Mouse (Mus musculus) CH12.LX (cell line): ENCODE measurements at regions not wholly inside any gene's neighbourhood (a gene's known extent, or its start where the extent isn't known, plus 50 kb on each side); places are given as distances from the start of the nearest gene placed in this dataset.

Source experiments
- DNase-seq: peaks from one replicate; pipeline ENCODE4 v3.0.0-alpha.2; 2013; ENCODE audit errors: extremely low read depth
- H3K27ac ChIP-seq: 2 replicates; pipeline ENCODE4 v1.5.1; 2012; ENCODE audit warnings: low read depth, mild to moderate bottlenecking, control low read depth, moderate library complexity; ENCODE audit not compliant: insufficient read depth
- H3K27me3 ChIP-seq: replicated peaks from 2 replicates; pipeline ENCODE3; 2012; ENCODE audit warnings: inconsistent platforms
- H3K36me3 ChIP-seq, 2 experiments: replicated peaks in 1 of 2; 2 replicates each; pipeline versions ENCODE3 to v1.6.1; 2012; ENCODE audit warnings: inconsistent platforms in 1 of 2, low read length in 1 of 2, mild to moderate bottlenecking in 1 of 2, mixed read lengths in 1 of 2, moderate library complexity in 1 of 2; ENCODE audit not compliant: control insufficient read depth in 1 of 2, insufficient read depth in 1 of 2
- H3K4me1 ChIP-seq, 2 experiments: 2 replicates each; pipeline ENCODE4 v1.6.1; 2012; ENCODE audit warnings: inconsistent platforms in 1 of 2, moderate library complexity in 1 of 2; ENCODE audit not compliant: insufficient read depth in 2 of 2, control insufficient read depth in 1 of 2
- H3K4me2 ChIP-seq: 2 replicates; pipeline ENCODE4 v1.6.1; 2012; ENCODE audit warnings: low read depth, mild to moderate bottlenecking, control low read depth; ENCODE audit not compliant: poor library complexity, insufficient read depth, severe bottlenecking
- H3K4me3 ChIP-seq, 3 experiments: fragments of 150-350 bp in 1 of 3; sonication (generic) in 1 of 3; replicated peaks in 1 of 3; 2 replicates each; pipeline versions ENCODE3 to v1.5.1; 2011 to 2012; ENCODE audit warnings: low read depth in 2 of 3, low read length in 2 of 3, mild to moderate bottlenecking in 2 of 3, moderate library complexity in 2 of 3, control low read depth in 1 of 3, improper control_type of control experiment in 1 of 3, inconsistent platforms in 1 of 3, mixed read lengths in 1 of 3; ENCODE audit not compliant: poor library complexity in 1 of 3
- H3K79me2 ChIP-seq: replicated peaks from 2 replicates; pipeline ENCODE4 v1.6.1; 2012; ENCODE audit warnings: mild to moderate bottlenecking, moderate library complexity; ENCODE audit not compliant: control insufficient read depth, poor library complexity, insufficient read depth, severe bottlenecking; ENCODE audit errors: extremely low read depth
- H3K9ac ChIP-seq: 2 replicates; pipeline ENCODE4 v1.6.1; 2012; ENCODE audit warnings: low read depth, mild to moderate bottlenecking, control low read depth, moderate library complexity; ENCODE audit not compliant: insufficient read depth
- H3K9me3 ChIP-seq: replicated peaks from 2 replicates; pipeline ENCODE3; 2012; ENCODE audit warnings: low read length, inconsistent platforms, mixed read lengths
- CHD2 ChIP-seq: IDR thresholded peaks from 2 replicates; pipeline ENCODE4 v1.6.1; 2011; ENCODE audit warnings: low read length, improper control_type of control experiment
- CTCF ChIP-seq, 2 experiments: IDR thresholded peaks in 1 of 2; conservative IDR thresholded peaks in 1 of 2; 2 replicates each; pipeline ENCODE4 v1.5.1; 2011 to 2012; ENCODE audit warnings: low read depth in 2 of 2, low read length in 2 of 2, improper control_type of control experiment in 1 of 2, inconsistent platforms in 1 of 2, mild to moderate bottlenecking in 1 of 2, moderate library complexity in 1 of 2
- E2F4 ChIP-seq: IDR thresholded peaks from 2 replicates; pipeline ENCODE4 v1.6.1; 2011; ENCODE audit warnings: low read depth, low read length, improper control_type of control experiment; ENCODE audit not compliant: insufficient replicate concordance
- ELF1 ChIP-seq: IDR thresholded peaks from 2 replicates; pipeline ENCODE4 v1.6.1; 2014; ENCODE audit warnings: low read depth, mild to moderate bottlenecking, inconsistent platforms, low read length, improper control_type of control experiment
- GABPA ChIP-seq: IDR thresholded peaks from 2 replicates; pipeline ENCODE4 v1.6.1; 2012; ENCODE audit warnings: low read depth, low read length, improper control_type of control experiment, inconsistent platforms; ENCODE audit not compliant: insufficient replicate concordance
- IRF4 ChIP-seq: IDR thresholded peaks from 2 replicates; pipeline ENCODE4 v1.6.1; 2014; ENCODE audit warnings: low read depth, mild to moderate bottlenecking, inconsistent platforms, low read length, improper control_type of control experiment
- JUN ChIP-seq: IDR thresholded peaks from 2 replicates; pipeline ENCODE4 v1.6.1; 2011; ENCODE audit warnings: low read depth, mild to moderate bottlenecking, low read length, improper control_type of control experiment, moderate library complexity; ENCODE audit not compliant: insufficient read depth
- JUND ChIP-seq: conservative IDR thresholded peaks from 2 replicates; pipeline ENCODE4 v1.6.1; 2011; ENCODE audit warnings: low read depth, low read length, improper control_type of control experiment
- KAT2A ChIP-seq: IDR thresholded peaks from 2 replicates; pipeline ENCODE4 v1.6.1; 2012; ENCODE audit warnings: low read length, improper control_type of control experiment, inconsistent platforms; ENCODE audit not compliant: insufficient replicate concordance
- MAFK ChIP-seq: IDR thresholded peaks from 2 replicates; pipeline ENCODE4 v1.6.1; 2011; ENCODE audit warnings: low read length, improper control_type of control experiment; ENCODE audit not compliant: insufficient replicate concordance
- MEF2A ChIP-seq: IDR thresholded peaks from 2 replicates; pipeline ENCODE4 v1.6.1; 2014; ENCODE audit warnings: low read depth, mild to moderate bottlenecking, inconsistent platforms, low read length, improper control_type of control experiment, borderline replicate concordance
- MXI1 ChIP-seq: IDR thresholded peaks from 2 replicates; pipeline ENCODE4 v1.6.1; 2011; ENCODE audit warnings: mild to moderate bottlenecking, low read depth, low read length, improper control_type of control experiment
- MYC ChIP-seq: IDR thresholded peaks from 2 replicates; pipeline ENCODE4 v1.6.1; 2011; ENCODE audit warnings: low read depth, mild to moderate bottlenecking, improper control_type of control experiment, low read length
- NELFE ChIP-seq: IDR thresholded peaks from 2 replicates; pipeline ENCODE4 v1.6.1; 2011; ENCODE audit warnings: low read depth, low read length, improper control_type of control experiment
- PAX5 ChIP-seq: IDR thresholded peaks from 2 replicates; pipeline ENCODE4 v1.6.1; 2012; ENCODE audit warnings: low read length, inconsistent platforms, mixed read lengths
- POLR2A ChIP-seq: IDR thresholded peaks from 2 replicates; pipeline ENCODE4 v1.6.1; 2011; ENCODE audit warnings: low read depth, mild to moderate bottlenecking, improper control_type of control experiment, low read length
- RAD21 ChIP-seq: IDR thresholded peaks from 2 replicates; pipeline ENCODE4 v1.6.1; 2011; ENCODE audit warnings: low read depth, mild to moderate bottlenecking, low read length, improper control_type of control experiment, moderate library complexity
- RCOR1 ChIP-seq: conservative IDR thresholded peaks from 2 replicates; pipeline ENCODE4 v1.6.1; 2012; ENCODE audit warnings: low read depth, mild to moderate bottlenecking, inconsistent platforms, low read length, improper control_type of control experiment
- SMC3 ChIP-seq: IDR thresholded peaks from 2 replicates; pipeline ENCODE4 v1.6.1; 2011; ENCODE audit warnings: low read depth, low read length, improper control_type of control experiment
- TBP ChIP-seq: conservative IDR thresholded peaks from 2 replicates; pipeline ENCODE4 v1.6.1; 2011; ENCODE audit warnings: low read depth, low read length, improper control_type of control experiment
- TCF12 ChIP-seq: IDR thresholded peaks from 2 replicates; pipeline ENCODE4 v1.6.1; 2014; ENCODE audit warnings: low read depth, mild to moderate bottlenecking, inconsistent platforms, low read length, improper control_type of control experiment
- USF2 ChIP-seq: conservative IDR thresholded peaks from 2 replicates; pipeline ENCODE4 v1.6.1; 2011; ENCODE audit warnings: low read depth, low read length, improper control_type of control experiment
- ZC3H11A ChIP-seq: IDR thresholded peaks from 2 replicates; pipeline ENCODE4 v1.6.1; 2012; ENCODE audit warnings: low read depth, mild to moderate bottlenecking, inconsistent platforms, low read length, improper control_type of control experiment
- ZKSCAN1 ChIP-seq: IDR thresholded peaks from 2 replicates; pipeline ENCODE4 v1.6.1; 2012; ENCODE audit warnings: low read depth, inconsistent platforms, low read length, improper control_type of control experiment, borderline replicate concordance
- ZMIZ1 ChIP-seq: IDR thresholded peaks from 2 replicates; pipeline ENCODE4 v1.6.1; 2012; ENCODE audit warnings: low read depth, mild to moderate bottlenecking, inconsistent platforms, low read length, improper control_type of control experiment
- dilution Hi-C: fragments of 300-500 bp; cut with MboI; formaldehyde crosslinking; loops from 2 replicates; pipeline ENCODE4 v1.14.3; 2020; ENCODE audit warnings: low sequenced_read_pairs; ENCODE audit not compliant: extremely low pct_unique_long_range_greater_than_20kb, extremely low pct_ligation_motif_present
- in situ Hi-C: fragments of 300-500 bp; cut with MboI; formaldehyde crosslinking; loops from 3 replicates; pipeline ENCODE4 v1.14.3; 2019; ENCODE audit warnings: low sequenced_read_pairs, low pct_ligation_motif_present, low pct_unique_long_range_greater_than_20kb, mixed read lengths

- DNase-seq: no peak
- in situ Hi-C loops (no loop called here), dilution Hi-C loops (no loop called here)
- Histone ChIP-seq H3K79me2 (no peaks in the 10 kb centered on the region), H3K4me1 (no peaks in the 10 kb centered on the region), H3K27me3 (no peaks in the 10 kb centered on the region), H3K9me3 (peaks cover 24% of the 10 kb centered on the region), H3K4me3 (no peak overlapping the region), H3K36me3 (no peaks in the 10 kb centered on the region), H3K9ac (no peak overlapping the region), H3K27ac (no peak overlapping the region), H3K4me2 (no peak overlapping the region)
- TF ChIP-seq GABPA (no peak), IRF4 (no peak), RAD21 (no peak), ELF1 (no peak), JUN (no peak), TCF12 (no peak), PAX5 (no peak), CHD2 (no peak), ZKSCAN1 (no peak), ZC3H11A (no peak), CTCF (conservative IDR thresholded peaks at IDR 0.05 in 1 of 2, IDR thresholded peaks at IDR 0.05 in 1 of 2; ENCODE audit: low read depth in 2 of 2, low read length in 2 of 2) (no peak), KAT2A (no peak), RCOR1 (no peak)
Observed at GRCm38 (mm10) chr9:46411686-46412085, 91.9 kb upstream of the 4931429L15Rik start.

DNA sequence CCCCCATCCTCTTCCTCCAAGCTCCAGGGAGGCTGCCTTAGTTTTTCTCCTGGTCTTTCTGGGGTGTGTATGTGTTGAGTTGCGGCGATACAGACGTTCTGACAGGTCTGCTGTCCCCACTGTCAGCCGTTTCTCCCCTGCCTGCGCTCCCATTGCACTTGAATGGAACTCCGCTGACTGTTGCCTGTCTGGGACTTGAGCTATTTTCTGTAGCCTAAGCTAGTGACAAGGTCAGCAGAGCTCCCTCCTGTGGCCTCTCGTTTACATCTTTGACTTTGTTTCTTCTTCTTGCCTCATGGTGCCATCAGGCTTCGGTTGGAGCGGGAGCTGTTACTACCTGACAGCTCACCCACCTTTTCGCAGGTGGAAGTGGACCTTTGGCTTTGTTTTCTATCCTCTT is 89.0 kb upstream of the 4931429L15Rik start:
- H3K9me3 ChIP-seq: peaks cover 20% of the 10 kb centered on the region
- TF ChIP-seq TBP (no peak), ZMIZ1 (no peak)
- H3K27ac ChIP-seq: no peak overlapping the region
- in situ Hi-C loops: no loop called here
- no peaks in the 10 kb centered on the region for H3K79me2 ChIP-seq
- no peaks in the 10 kb centered on the region for H3K4me1 ChIP-seq
- H3K9ac ChIP-seq: no peak overlapping the region
- dilution Hi-C loops: no loop called here
- no peak for DNase-seq
- no peaks in the 10 kb centered on the region for H3K27me3 ChIP-seq
- no peaks in the 10 kb centered on the region for H3K36me3 ChIP-seq
- H3K4me2 ChIP-seq: no peak overlapping the region
- no peak overlapping the region for H3K4me3 ChIP-seq

- no peak overlapping the region for H3K27ac ChIP-seq
- H3K36me3 ChIP-seq: no peaks in the 10 kb centered on the region
- DNase-seq: no peak
- in situ Hi-C loops: no loop called here
- H3K27me3 ChIP-seq: no peaks in the 10 kb centered on the region
- H3K9me3 ChIP-seq: peaks cover 10% of the 10 kb centered on the region
- no peak overlapping the region for H3K4me2 ChIP-seq
- H3K4me3 ChIP-seq: no peak overlapping the region
- no peak overlapping the region for H3K9ac ChIP-seq
- TF ChIP-seq MYC: no peak
- TF ChIP-seq MAFK: no peak
- TF ChIP-seq JUND: no peak
- no peak for TF ChIP-seq POLR2A
- TF ChIP-seq E2F4: no peak
- no peak for TF ChIP-seq USF2
- TF ChIP-seq GABPA: no peak
- no peak for TF ChIP-seq RCOR1
- no peak for TF ChIP-seq MXI1
- TF ChIP-seq PAX5: no peak
- no peak for TF ChIP-seq ZC3H11A
- no peak for TF ChIP-seq NELFE
- no peak for TF ChIP-seq MEF2A
- TF ChIP-seq KAT2A: no peak
- no peak for TF ChIP-seq SMC3
- H3K79me2 ChIP-seq: no peaks in the 10 kb centered on the region
- dilution Hi-C loops: no loop called here
- no peaks in the 10 kb centered on the region for H3K4me1 ChIP-seq
Observed at GRCm38 (mm10) chr9:46406606-46407005, 86.8 kb upstream of the 4931429L15Rik start.
